Mouse (Mus musculus) heart, embryonic 15.5 days (tissue): ENCODE measurements around the gene Chmp2a. TPM values are rescaled to one million over a fixed set of nuclear protein-coding genes. Genes with fewer than 3 reads are reported as not detected.

Experiments used
- ATAC-seq: fragments of 200-750 bp; cut with Nextera tagmentation; replicated peaks from 2 replicates; pipeline ENCODE4 v1.8.0; 2017; ENCODE audit warnings: low read depth, moderate TSS enrichment; ENCODE audit not compliant: insufficient number of reproducible peaks, insufficient read depth, low FRiP score
- H3K27ac ChIP-seq: fragments of 300-500 bp; sonication (generic); 2 replicates; pipeline ENCODE4 v1.5.1; 2015; ENCODE audit warnings: mild to moderate bottlenecking, inconsistent platforms
- H3K27me3 ChIP-seq: fragments of 300-500 bp; sonication (generic); 2 replicates; pipeline ENCODE4 v1.6.1; 2015; ENCODE audit warnings: inconsistent platforms
- H3K36me3 ChIP-seq: fragments of 300-500 bp; sonication (generic); 2 replicates; pipeline ENCODE4 v1.6.1; 2015; ENCODE audit warnings: mild to moderate bottlenecking, inconsistent platforms
- H3K4me1 ChIP-seq: fragments of 300-500 bp; sonication (generic); replicated peaks from 2 replicates; pipeline ENCODE4 v1.6.1; 2015; ENCODE audit warnings: inconsistent platforms
- H3K4me2 ChIP-seq: fragments of 300-500 bp; sonication (generic); 2 replicates; pipeline ENCODE4 v1.6.1; 2015; ENCODE audit warnings: inconsistent platforms, mild to moderate bottlenecking, moderate library complexity
- H3K4me3 ChIP-seq: fragments of 300-500 bp; sonication (generic); 2 replicates; pipeline ENCODE4 v1.5.1; 2015; ENCODE audit warnings: mild to moderate bottlenecking, inconsistent platforms
- H3K9ac ChIP-seq: fragments of 300-500 bp; sonication (generic); 2 replicates; pipeline ENCODE4 v1.6.1; 2015; ENCODE audit warnings: mild to moderate bottlenecking, inconsistent platforms
- H3K9me3 ChIP-seq: fragments of 300-500 bp; sonication (generic); replicated peaks from 2 replicates; pipeline ENCODE4 v1.6.1; 2016; ENCODE audit warnings: inconsistent platforms
- WGBS: fragments of 180-500 bp; shearing (Covaris S2); methylation state at CpG from one replicate; pipeline ENCODE4 v1.1.7; 2015; ENCODE audit warnings: mixed read lengths; 5-methylcytosine and 5-hydroxymethylcytosine counted together
- polyA plus RNA-seq: library from polyadenylated mRNA; unstranded; fragments of >200 nt; fragmentation: Nextera tagmentation; extraction: Ambion mirVana; gene quantifications from 2 replicates; pipeline ENCODE4 v1.2.1, GENCODE M21; 2015

Gene Chmp2a
- polyA plus RNA-seq, 1 experiment from 2014 or later = 133 TPM

- WGBS = 5% methylated on average over 88 of the region's 88 CpGs
- Histone ChIP-seq H3K36me3 (no peaks in the 10 kb centered on the region), H3K4me1 (peaks cover 24% of the 10 kb centered on the region), H3K27me3 (peaks cover 44% of the 10 kb centered on the region), H3K27ac (no peak overlapping the region), H3K4me3 (peak overlapping the region; percentile 55), H3K4me2 (peak overlapping the region; percentile 95), H3K9me3 (no peaks in the 10 kb centered on the region), H3K9ac (peak overlapping the region; percentile 58)
- ATAC-seq = peak; percentile 58; the same call in 1 of the 2 replicates
These were observed 9.0 kb upstream of the Chmp2a start for GRCm38 (mm10) chr7:13043445-13044253.

GRCm38 (mm10) chr7:13043120-13043444 lies 8.5 kb upstream of the Chmp2a start:
- H3K4me3 ChIP-seq = peak overlapping the region; percentile 55
- H3K9me3 ChIP-seq = no peaks in the 10 kb centered on the region
- H3K9ac ChIP-seq = no peak overlapping the region
- no peaks in the 10 kb centered on the region for H3K36me3 ChIP-seq
- ATAC-seq = no peak
- H3K27ac ChIP-seq = no peak overlapping the region
- H3K4me1 ChIP-seq = peaks cover 25% of the 10 kb centered on the region
- 42% methylated on average over 16 of the region's 16 CpGs for WGBS
- peak overlapping the region; percentile 95 for H3K4me2 ChIP-seq
- peaks cover 44% of the 10 kb centered on the region for H3K27me3 ChIP-seq

- Histone ChIP-seq H3K27ac (no peak overlapping the region), H3K9me3 (no peaks in the 10 kb centered on the region), H3K4me1 (peaks cover 25% of the 10 kb centered on the region), H3K4me3 (no peak overlapping the region), H3K9ac (no peak overlapping the region), H3K27me3 (peaks cover 44% of the 10 kb centered on the region), H3K36me3 (no peaks in the 10 kb centered on the region), H3K4me2 (no peak overlapping the region)
- no peak for ATAC-seq
- WGBS = 66% methylated on average over 6 of the region's 6 CpGs
These were observed 7.9 kb upstream of the Chmp2a start for GRCm38 (mm10) chr7:13042511-13042910.

- Histone ChIP-seq H3K27ac (no peak overlapping the region), H3K4me1 (peaks cover 33% of the 10 kb centered on the region), H3K27me3 (peaks cover 44% of the 10 kb centered on the region), H3K9ac (no peak overlapping the region), H3K4me3 (no peak overlapping the region), H3K36me3 (peaks cover 2% of the 10 kb centered on the region; the same call in 1 of the 2 replicates), H3K4me2 (no peak overlapping the region), H3K9me3 (no peaks in the 10 kb centered on the region)
- WGBS = 54% methylated on average over 1 of the region's 1 CpGs
- no peak for ATAC-seq
These were observed 6.6 kb upstream of the Chmp2a start for GRCm38 (mm10) chr7:13041256-13041655.

- H3K9me3 ChIP-seq = no peaks in the 10 kb centered on the region
- no peak for ATAC-seq
- H3K4me3 ChIP-seq = peak overlapping the region; percentile 90
- peak overlapping the region; percentile 76 for H3K4me2 ChIP-seq
- peaks cover 28% of the 10 kb centered on the region for H3K27me3 ChIP-seq
- H3K36me3 ChIP-seq = peaks cover 16% of the 10 kb centered on the region
- 64% methylated on average over 1 of the region's 1 CpGs for WGBS
- peak overlapping the region; percentile 99; the same call in 1 of the 2 replicates for H3K9ac ChIP-seq
- H3K4me1 ChIP-seq = peaks cover 38% of the 10 kb centered on the region
- H3K27ac ChIP-seq = peak overlapping the region; percentile 99
These were observed 4.6 kb upstream of the Chmp2a start for GRCm38 (mm10) chr7:13039181-13039580.

GRCm38 (mm10) chr7:13038621-13039169 lies 4.1 kb upstream of the Chmp2a start:
- peak overlapping the region; percentile 99 for H3K27ac ChIP-seq
- H3K4me2 ChIP-seq = peak overlapping the region; percentile 76
- peaks cover 24% of the 10 kb centered on the region for H3K27me3 ChIP-seq
- H3K9me3 ChIP-seq = no peaks in the 10 kb centered on the region
- WGBS = 11% methylated on average over 15 of the region's 15 CpGs
- H3K36me3 ChIP-seq = peaks cover 16% of the 10 kb centered on the region
- H3K9ac ChIP-seq = peak overlapping the region; percentile 99
- H3K4me3 ChIP-seq = peak overlapping the region; percentile 90
- ATAC-seq = no peak
- peaks cover 37% of the 10 kb centered on the region for H3K4me1 ChIP-seq

GRCm38 (mm10) chr7:13037901-13038555 lies 3.4 kb upstream of the Chmp2a start, which contains the start of gene Ube2m:
Gene Ube2m (minus strand): TSS chr7:13038275.
- Histone ChIP-seq H3K27me3 (peaks cover 17% of the 10 kb centered on the region), H3K36me3 (peaks cover 19% of the 10 kb centered on the region), H3K27ac (peak within 1 kb of the TSS; percentile 99), H3K4me3 (peak within 1 kb of the TSS; percentile 90), H3K9ac (peak within 1 kb of the TSS; percentile 99), H3K4me2 (peak within 1 kb of the TSS; percentile 76), H3K4me1 (peaks cover 38% of the 10 kb centered on the region), H3K9me3 (no peaks in the 10 kb centered on the region)
- ATAC-seq = peak; percentile 92
- under 1% methylated on average over 65 of the region's 65 CpGs for WGBS

- peak overlapping the region; percentile 99 for H3K27ac ChIP-seq
- WGBS = under 1% methylated on average over 31 of the region's 33 CpGs
- H3K4me1 ChIP-seq = peaks cover 42% of the 10 kb centered on the region
- H3K9ac ChIP-seq = peak overlapping the region; percentile 99
- H3K9me3 ChIP-seq = no peaks in the 10 kb centered on the region
- peaks cover 10% of the 10 kb centered on the region; the same call in 1 of the 2 replicates for H3K27me3 ChIP-seq
- H3K4me2 ChIP-seq = peak overlapping the region; percentile 76
- peak overlapping the region; percentile 90 for H3K4me3 ChIP-seq
- H3K36me3 ChIP-seq = peaks cover 24% of the 10 kb centered on the region
- no peak for ATAC-seq
These were observed 2.8 kb upstream of the Chmp2a start for GRCm38 (mm10) chr7:13037366-13037765.

GRCm38 (mm10) chr7:13036806-13037205 lies 2.2 kb upstream of the Chmp2a start:
- peaks cover 30% of the 10 kb centered on the region for H3K36me3 ChIP-seq
- peak overlapping the region; percentile 99 for H3K27ac ChIP-seq
- peak overlapping the region; percentile 99 for H3K9ac ChIP-seq
- peaks cover 5% of the 10 kb centered on the region; the same call in 1 of the 2 replicates for H3K27me3 ChIP-seq
- no peak for ATAC-seq
- peaks cover 42% of the 10 kb centered on the region for H3K4me1 ChIP-seq
- peak overlapping the region; percentile 76 for H3K4me2 ChIP-seq
- peak overlapping the region; percentile 90 for H3K4me3 ChIP-seq
- H3K9me3 ChIP-seq = no peaks in the 10 kb centered on the region
- WGBS = 24% methylated on average over 4 of the region's 4 CpGs

- no peak for ATAC-seq
- no peaks in the 10 kb centered on the region for H3K27me3 ChIP-seq
- WGBS = 85% methylated on average over 17 of the region's 17 CpGs
These were observed 726 bp upstream of the Chmp2a start for GRCm38 (mm10) chr7:13035211-13035855.

More at GRCm38 (mm10) chr7:13035211-13035855, 726 bp upstream of the Chmp2a start:
- Histone ChIP-seq H3K4me2 (peak overlapping the region; percentile 87), H3K9me3 (no peaks in the 10 kb centered on the region), H3K9ac (no peak overlapping the region), H3K36me3 (peaks cover 44% of the 10 kb centered on the region), H3K27ac (peak overlapping the region; percentile 89), H3K4me1 (peaks cover 42% of the 10 kb centered on the region), H3K4me3 (peak overlapping the region; percentile 72)
